Mouse (Mus musculus) embryonic facial prominence, embryonic 13.5 days (tissue): ENCODE measurements around the gene Senp6. TPM values are rescaled to one million over a fixed set of nuclear protein-coding genes. Genes with fewer than 3 reads are reported as not detected.
"Not testable (repeated sequence)": the region's sequence is repeated elsewhere in the genome, so short reads cannot be mapped to it uniquely, and the experiment has no call there.

Source experiments
- ATAC-seq: fragments of 200-750 bp; cut with Nextera tagmentation; 2 replicates; pipeline ENCODE4 v1.8.0; 2017; ENCODE audit warnings: low read depth; ENCODE audit not compliant: insufficient number of reproducible peaks, insufficient read depth, low FRiP score, low TSS enrichment
- H3K27ac ChIP-seq: fragments of 300-500 bp; sonication (generic); 2 replicates; pipeline ENCODE4 v1.5.1; 2015; ENCODE audit warnings: moderate library complexity, mild to moderate bottlenecking, inconsistent platforms
- H3K27me3 ChIP-seq: fragments of 300-500 bp; sonication (generic); 2 replicates; pipeline ENCODE4 v1.6.1; 2015; ENCODE audit warnings: mild to moderate bottlenecking, inconsistent platforms
- H3K36me3 ChIP-seq: fragments of 300-500 bp; sonication (generic); 2 replicates; pipeline ENCODE4 v1.6.1; 2015; ENCODE audit warnings: mild to moderate bottlenecking, inconsistent platforms
- H3K4me1 ChIP-seq: fragments of 300-500 bp; sonication (generic); 2 replicates; pipeline ENCODE4 v1.6.1; 2015; ENCODE audit warnings: inconsistent platforms
- H3K4me2 ChIP-seq: fragments of 300-500 bp; sonication (generic); 2 replicates; pipeline ENCODE4 v1.6.1; 2015; ENCODE audit warnings: moderate library complexity, mild to moderate bottlenecking, inconsistent platforms
- H3K4me3 ChIP-seq: fragments of 300-500 bp; sonication (generic); 2 replicates; pipeline ENCODE4 v1.5.1; 2015; ENCODE audit warnings: mild to moderate bottlenecking, inconsistent platforms
- H3K9ac ChIP-seq: fragments of 300-500 bp; sonication (generic); 2 replicates; pipeline ENCODE4 v1.6.1; 2015; ENCODE audit warnings: mild to moderate bottlenecking, inconsistent platforms
- H3K9me3 ChIP-seq: fragments of 300-500 bp; sonication (generic); 2 replicates; pipeline ENCODE4 v1.6.1; 2016; ENCODE audit warnings: inconsistent platforms
- WGBS: fragments of 180-500 bp; shearing (Covaris S2); methylation state at CpG from one replicate; pipeline ENCODE4 v1.1.7; 2015; ENCODE audit warnings: mixed read lengths; 5-methylcytosine and 5-hydroxymethylcytosine counted together
- polyA plus RNA-seq: library from polyadenylated mRNA; unstranded; fragments of >200 nt; fragmentation: Nextera tagmentation; extraction: Ambion mirVana; gene quantifications from 2 replicates; pipeline ENCODE4 v1.2.1, GENCODE M21; 2015

Senp6 gene
- polyA plus RNA-seq, 1 experiment from 2014 or later = 62.6 TPM

- no peak overlapping the region for H3K4me2 ChIP-seq
- no peak overlapping the region for H3K27ac ChIP-seq
- H3K36me3 ChIP-seq = peaks cover 11% of the 10 kb centered on the region
- H3K4me3 ChIP-seq = no peak overlapping the region
- H3K27me3 ChIP-seq = no peaks in the 10 kb centered on the region
- ATAC-seq = no peak
- H3K9ac ChIP-seq = no peak overlapping the region
- peaks cover 26% of the 10 kb centered on the region for H3K4me1 ChIP-seq
- peaks cover 5% of the 10 kb centered on the region; the same call in 1 of the 2 replicates for H3K9me3 ChIP-seq
- 94% methylated on average over 1 of the region's 1 CpGs for WGBS
Observed at GRCm38 (mm10) chr9:80080941-80081340, 14.2 kb downstream of the Senp6 start.

GRCm38 (mm10) chr9:80084429-80085092 is 17.9 kb downstream of the Senp6 start:
- Histone ChIP-seq H3K27me3 (no peaks in the 10 kb centered on the region), H3K9me3 (no peaks in the 10 kb centered on the region), H3K27ac (no peak overlapping the region), H3K4me2 (no peak overlapping the region), H3K4me3 (no peak overlapping the region), H3K36me3 (peaks cover 11% of the 10 kb centered on the region), H3K4me1 (peaks cover 30% of the 10 kb centered on the region), H3K9ac (no peak overlapping the region)
- WGBS = 64% methylated on average over 10 of the region's 10 CpGs
- ATAC-seq = no peak

GRCm38 (mm10) chr9:80085665-80086064 is 19.0 kb downstream of the Senp6 start:
- H3K27ac ChIP-seq = peak overlapping the region; percentile 61
- 49% methylated on average over 2 of the region's 2 CpGs for WGBS
- no peaks in the 10 kb centered on the region for H3K9me3 ChIP-seq
- H3K4me2 ChIP-seq = no peak overlapping the region
- no peak overlapping the region for H3K4me3 ChIP-seq
- no peak for ATAC-seq
- H3K36me3 ChIP-seq = peaks cover 6% of the 10 kb centered on the region
- peaks cover 31% of the 10 kb centered on the region for H3K4me1 ChIP-seq
- no peak overlapping the region for H3K9ac ChIP-seq
- H3K27me3 ChIP-seq = no peaks in the 10 kb centered on the region

- H3K36me3 ChIP-seq, H3K4me2 ChIP-seq, H3K9me3 ChIP-seq, H3K4me3 ChIP-seq, H3K27me3 ChIP-seq, H3K27ac ChIP-seq, H3K9ac ChIP-seq, ATAC-seq: not testable (repeated sequence)
- peaks cover 28% of the 10 kb centered on the region for H3K4me1 ChIP-seq
- 84% methylated on average over 6 of the region's 6 CpGs for WGBS
Observed at GRCm38 (mm10) chr9:80086272-80086966, 19.7 kb downstream of the Senp6 start.

GRCm38 (mm10) chr9:80089409-80089808 is 22.7 kb downstream of the Senp6 start:
- Histone ChIP-seq H3K4me3 (no peak overlapping the region), H3K9me3 (no peaks in the 10 kb centered on the region), H3K4me1 (peaks cover 27% of the 10 kb centered on the region), H3K27ac (no peak overlapping the region), H3K36me3 (peaks cover 6% of the 10 kb centered on the region; the same call in 1 of the 2 replicates), H3K9ac (no peak overlapping the region), H3K4me2 (no peak overlapping the region), H3K27me3 (no peaks in the 10 kb centered on the region)
- WGBS = 56% methylated on average over 3 of the region's 3 CpGs
- no peak for ATAC-seq

GRCm38 (mm10) chr9:80096325-80096724 is 29.6 kb downstream of the Senp6 start:
- no peak for ATAC-seq
- WGBS = 82% methylated on average over 3 of the region's 3 CpGs
- no peaks in the 10 kb centered on the region for H3K27me3 ChIP-seq
- no peak overlapping the region for H3K4me2 ChIP-seq
- no peak overlapping the region for H3K4me3 ChIP-seq
- peaks cover 25% of the 10 kb centered on the region for H3K36me3 ChIP-seq
- H3K27ac ChIP-seq = no peak overlapping the region
- no peaks in the 10 kb centered on the region for H3K4me1 ChIP-seq
- H3K9me3 ChIP-seq = no peaks in the 10 kb centered on the region
- no peak overlapping the region for H3K9ac ChIP-seq

GRCm38 (mm10) chr9:80145992-80146587 is 79.4 kb downstream of the Senp6 start:
- Histone ChIP-seq H3K9me3 (no peaks in the 10 kb centered on the region), H3K36me3 (peaks cover 46% of the 10 kb centered on the region), H3K4me3 (no peak overlapping the region), H3K27me3 (no peaks in the 10 kb centered on the region), H3K4me1 (peaks cover 5% of the 10 kb centered on the region), H3K27ac (no peak overlapping the region), H3K9ac (no peak overlapping the region), H3K4me2 (no peak overlapping the region)
- ATAC-seq = no peak
- 24% methylated on average over 10 of the region's 10 CpGs for WGBS

- Histone ChIP-seq H3K4me1 (peaks cover 5% of the 10 kb centered on the region), H3K4me3 (no peak overlapping the region), H3K36me3 (peaks cover 36% of the 10 kb centered on the region), H3K9me3 (no peaks in the 10 kb centered on the region), H3K27ac (no peak overlapping the region), H3K27me3 (no peaks in the 10 kb centered on the region), H3K9ac (no peak overlapping the region), H3K4me2 (no peak overlapping the region)
- WGBS = 91% methylated on average over 5 of the region's 5 CpGs
- no peak for ATAC-seq
Observed at GRCm38 (mm10) chr9:80149594-80149993, 82.9 kb downstream of the Senp6 start.

- no peak overlapping the region for H3K4me3 ChIP-seq
- H3K4me1 ChIP-seq = 0 out of 2 replicates have a peak, but pooled peaks cover 2% of the 10 kb centered on the region
- WGBS = 76% methylated on average over 5 of the region's 5 CpGs
- H3K4me2 ChIP-seq = no peak overlapping the region
- no peak overlapping the region for H3K9ac ChIP-seq
- H3K9me3 ChIP-seq = no peaks in the 10 kb centered on the region
- peaks cover 19% of the 10 kb centered on the region for H3K36me3 ChIP-seq
- ATAC-seq = no peak
- H3K27ac ChIP-seq = no peak overlapping the region
- H3K27me3 ChIP-seq = no peaks in the 10 kb centered on the region
Observed at GRCm38 (mm10) chr9:80155277-80155676, 88.6 kb downstream of the Senp6 start.

- no peak overlapping the region for H3K4me3 ChIP-seq
- H3K9ac ChIP-seq = no peak overlapping the region
- H3K4me2 ChIP-seq = no peak overlapping the region
- H3K27ac ChIP-seq = no peak overlapping the region
- no peaks in the 10 kb centered on the region for H3K27me3 ChIP-seq
- H3K4me1 ChIP-seq = 0 out of 2 replicates have a peak, but pooled peaks cover 2% of the 10 kb centered on the region
- no peak for ATAC-seq
- no peaks in the 10 kb centered on the region for H3K9me3 ChIP-seq
- H3K36me3 ChIP-seq = peaks cover 15% of the 10 kb centered on the region
- 57% methylated on average over 5 of the region's 5 CpGs for WGBS
Observed at GRCm38 (mm10) chr9:80156780-80157179, 90.1 kb downstream of the Senp6 start.

GRCm38 (mm10) chr9:80157840-80158465 is 91.2 kb downstream of the Senp6 start:
- no peak overlapping the region for H3K9ac ChIP-seq
- no peaks in the 10 kb centered on the region for H3K9me3 ChIP-seq
- ATAC-seq = no peak
- no peak overlapping the region for H3K4me3 ChIP-seq
- H3K36me3 ChIP-seq = peaks cover 7% of the 10 kb centered on the region
- H3K27me3 ChIP-seq = no peaks in the 10 kb centered on the region
- WGBS = 78% methylated on average over 12 of the region's 12 CpGs
- H3K4me2 ChIP-seq = no peak overlapping the region
- H3K27ac ChIP-seq = no peak overlapping the region
- 0 out of 2 replicates have a peak, but pooled peaks cover 2% of the 10 kb centered on the region for H3K4me1 ChIP-seq
